Mouse (Mus musculus) C2C12 (cell line): ENCODE results near the gene Arid4a. TPM values are rescaled to one million over a fixed set of nuclear protein-coding genes. Genes with fewer than 3 reads are reported as not detected.

Experiments used
- H3K27me3 ChIP-seq: one replicate; pipeline ENCODE4 v1.6.1; 2011; ENCODE audit not compliant: control insufficient read depth, insufficient read depth, insufficient read length
- H3K36me3 ChIP-seq: one replicate; pipeline ENCODE4 v1.6.1; 2011; ENCODE audit not compliant: control insufficient read depth, insufficient read depth
- H3K4me3 ChIP-seq: one replicate; pipeline ENCODE4 v1.5.1; 2011; ENCODE audit warnings: mild to moderate bottlenecking, control low read depth; ENCODE audit not compliant: poor library complexity, insufficient read depth, severe bottlenecking
- H3K79me2 ChIP-seq: one replicate; pipeline ENCODE4 v1.6.1; 2011; ENCODE audit not compliant: control insufficient read depth, insufficient read depth
- H3K79me3 ChIP-seq: one replicate; pipeline ENCODE4 v1.6.1; 2011; ENCODE audit warnings: low read depth, control low read depth
- H3ac ChIP-seq: one replicate; pipeline ENCODE3; 2011; ENCODE audit warnings: low read depth; ENCODE audit not compliant: control insufficient read depth, insufficient read length
- CEBPB ChIP-seq: IDR thresholded peaks from one replicate; pipeline ENCODE4 v1.6.1; 2011; ENCODE audit warnings: low read depth, mild to moderate bottlenecking, control low read depth, moderate library complexity
- CTCF ChIP-seq: IDR thresholded peaks from one replicate; pipeline ENCODE4 v1.5.1; 2011; ENCODE audit not compliant: control insufficient read depth, insufficient read depth, insufficient read length
- FOSL1 ChIP-seq: IDR thresholded peaks from one replicate; pipeline ENCODE4 v1.8.0; 2011; ENCODE audit warnings: mild to moderate bottlenecking, low read length; ENCODE audit not compliant: poor library complexity, insufficient read depth, severe bottlenecking
- MAX ChIP-seq: IDR thresholded peaks from one replicate; pipeline ENCODE4 v1.6.1; 2011; ENCODE audit warnings: mild to moderate bottlenecking, control low read depth
- MYOD1 ChIP-seq: IDR thresholded peaks from one replicate; pipeline ENCODE4 v1.6.1; 2011; ENCODE audit warnings: low read depth; ENCODE audit not compliant: control insufficient read depth, insufficient read length
- MYOG ChIP-seq: IDR thresholded peaks from one replicate; pipeline ENCODE4 v1.6.1; 2011; ENCODE audit not compliant: control insufficient read depth, insufficient read length; ENCODE audit errors: extremely low read depth
- USF1 ChIP-seq: IDR thresholded peaks from one replicate; pipeline ENCODE4 v1.6.1; 2011; ENCODE audit warnings: low read depth, mild to moderate bottlenecking, control low read depth, moderate library complexity
- polyA plus RNA-seq: library from polyadenylated mRNA; unstranded; fragments of >200 nt; fragmentation: generic; extraction: Trizol; gene quantifications from one replicate; pipeline ENCODE4 v1.2.1, GENCODE M21; 2012; ENCODE audit warnings: missing spikeins

The Arid4a gene
- polyA plus RNA-seq, 1 experiment = 2.0 TPM

DNA sequence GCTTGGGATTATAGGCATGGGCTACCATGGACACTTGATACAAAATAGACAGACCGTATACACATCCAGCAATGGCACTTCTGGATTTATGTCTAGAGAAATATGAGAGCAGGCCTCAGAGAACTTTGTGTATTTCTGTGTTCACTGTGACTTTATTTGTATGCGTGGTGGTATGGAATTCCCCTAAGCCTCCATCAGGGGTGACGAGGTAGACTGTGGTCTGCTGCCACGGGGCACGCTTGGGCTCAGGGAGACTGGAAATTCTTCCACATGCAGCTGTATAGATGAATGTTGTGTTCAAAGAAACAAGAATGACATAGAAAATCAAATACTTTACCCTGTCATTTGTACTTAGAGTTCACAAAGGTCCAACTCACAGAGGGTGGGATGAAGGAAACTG is 14.9 kb downstream of the Arid4a start:
- Histone ChIP-seq H3K79me3 (peaks cover 3% of the 10 kb centered on the region), H3K4me3 (no peak overlapping the region), H3K79me2 (no peaks in the 10 kb centered on the region), H3ac (no peak overlapping the region), H3K27me3 (no peaks in the 10 kb centered on the region), H3K36me3 (peaks cover 17% of the 10 kb centered on the region)
- no peak for TF ChIP-seq MAX
- TF ChIP-seq CEBPB = no peak
- TF ChIP-seq USF1 = no peak
- no peak for TF ChIP-seq CTCF
- no peak for TF ChIP-seq FOSL1
- no peak for TF ChIP-seq MYOG
- TF ChIP-seq MYOD1 = no peak

DNA sequence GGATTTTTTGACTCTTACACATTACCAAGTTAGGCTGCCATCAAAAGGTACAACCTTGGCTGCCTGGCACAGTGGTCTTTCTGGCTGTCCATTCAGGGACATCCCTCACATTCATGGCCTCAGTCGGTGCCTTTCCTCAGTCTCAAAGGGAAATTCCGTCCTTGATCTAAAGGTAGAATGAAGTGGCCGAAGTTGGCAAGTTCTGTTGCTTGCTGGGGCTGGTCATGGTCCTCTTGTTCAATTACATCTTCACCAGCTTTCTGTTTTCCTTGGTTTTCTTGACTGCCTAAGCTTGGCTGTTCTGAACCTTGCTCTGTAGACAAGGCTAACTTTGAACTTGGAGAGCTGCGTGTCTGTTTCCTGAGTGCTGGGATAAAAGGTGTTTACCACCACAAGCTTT is 20.0 kb downstream of the Arid4a start:
- TF ChIP-seq CTCF = no peak
- TF ChIP-seq MYOD1 = no peak
- TF ChIP-seq MYOG = no peak
- no peak for TF ChIP-seq FOSL1
- TF ChIP-seq USF1 = no peak
- TF ChIP-seq MAX = no peak
- Histone ChIP-seq H3K27me3 (no peaks in the 10 kb centered on the region), H3K79me3 (peaks cover 3% of the 10 kb centered on the region), H3K4me3 (no peak overlapping the region), H3ac (no peak overlapping the region), H3K36me3 (peaks cover 26% of the 10 kb centered on the region), H3K79me2 (no peaks in the 10 kb centered on the region)

DNA sequence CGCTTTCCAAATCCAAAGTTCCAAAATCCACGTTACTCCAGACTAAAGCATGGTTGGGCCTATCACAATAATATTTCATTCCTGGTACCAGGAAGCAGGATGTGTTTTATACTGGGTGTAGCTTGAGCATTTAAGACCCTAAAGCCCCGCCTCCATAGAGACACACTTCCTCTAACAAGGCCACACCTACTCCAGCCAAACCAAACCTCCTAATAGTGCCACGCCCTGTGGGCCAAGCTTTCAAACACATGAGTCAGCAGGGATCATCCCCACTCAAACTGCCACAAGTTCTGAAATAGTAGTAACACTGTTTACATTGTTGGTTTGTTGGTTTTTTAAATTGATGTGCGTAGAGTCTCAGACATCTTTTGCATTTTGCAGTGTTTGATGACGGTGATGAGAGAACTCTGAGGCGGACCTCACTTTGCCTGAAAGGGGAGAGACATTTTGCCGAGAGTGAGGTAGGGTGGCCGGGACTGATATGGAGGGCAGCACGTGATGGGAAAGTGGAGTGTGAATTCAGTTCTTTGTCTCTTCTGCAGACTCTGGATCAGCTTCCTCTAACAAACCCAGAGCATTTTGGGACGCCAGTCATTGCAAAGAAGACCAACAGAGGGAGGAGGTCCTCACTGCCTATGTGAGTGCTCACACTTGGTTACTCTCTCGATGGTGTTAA is 21.1 kb downstream of the Arid4a start:
- Histone ChIP-seq H3K79me2 (no peaks in the 10 kb centered on the region), H3ac (no peak overlapping the region), H3K27me3 (no peaks in the 10 kb centered on the region), H3K36me3 (peaks cover 31% of the 10 kb centered on the region), H3K4me3 (no peak overlapping the region), H3K79me3 (peaks cover 3% of the 10 kb centered on the region)
- TF ChIP-seq FOSL1 (no peak), CEBPB (no peak), USF1 (no peak), MAX (no peak), CTCF (no peak), MYOD1 (no peak), MYOG (no peak)

DNA sequence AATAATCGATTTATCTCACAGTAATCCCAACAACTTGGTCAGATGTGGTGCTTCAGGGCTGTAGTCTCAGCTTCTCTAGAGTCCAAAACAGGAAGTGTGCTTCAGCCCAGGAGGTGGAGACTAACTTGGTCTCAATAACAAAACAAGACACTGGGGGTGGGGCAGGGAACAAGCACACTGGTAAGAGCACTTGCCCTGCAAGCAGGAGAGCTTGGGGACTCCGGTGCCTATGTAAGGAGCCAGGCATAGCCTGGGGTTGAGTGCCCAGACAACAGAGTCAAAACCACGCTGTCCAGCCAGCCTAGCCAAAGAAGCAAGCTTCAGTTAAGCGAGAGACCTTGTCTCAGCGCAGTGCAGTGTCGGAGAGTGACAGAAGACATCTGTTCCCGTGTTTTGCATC is 24.7 kb downstream of the Arid4a start:
- peaks cover 42% of the 10 kb centered on the region for H3K36me3 ChIP-seq
- H3K4me3 ChIP-seq = no peak overlapping the region
- no peaks in the 10 kb centered on the region for H3K27me3 ChIP-seq
- H3K79me3 ChIP-seq = no peaks in the 10 kb centered on the region
- H3K79me2 ChIP-seq = no peaks in the 10 kb centered on the region
- no peak overlapping the region for H3ac ChIP-seq
- TF ChIP-seq MYOD1 (no peak), MAX (no peak), USF1 (no peak), MYOG (no peak), FOSL1 (no peak), CEBPB (no peak), CTCF (no peak)

DNA sequence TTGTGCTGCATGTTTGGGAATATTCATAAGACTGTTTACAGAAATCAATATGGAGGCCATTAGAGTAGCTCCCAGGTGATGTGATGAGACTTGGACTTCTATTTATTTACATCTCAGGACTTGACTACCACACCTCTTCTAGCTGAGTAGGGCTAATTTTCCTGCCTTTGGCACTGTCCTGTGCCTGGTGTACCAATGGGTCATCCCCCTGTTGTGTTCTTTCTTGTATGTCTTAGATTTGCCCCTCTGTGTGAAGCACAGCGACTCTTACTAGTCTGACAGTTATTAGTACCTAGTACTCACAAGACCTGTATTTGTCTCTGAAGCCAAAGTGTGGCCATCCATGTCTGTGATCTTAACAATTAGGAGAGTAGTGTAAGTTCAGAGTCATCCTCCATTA is 26.7 kb downstream of the Arid4a start:
- TF ChIP-seq CEBPB (no peak), CTCF (no peak), MAX (no peak), FOSL1 (no peak)
- Histone ChIP-seq H3ac (no peak overlapping the region), H3K79me2 (no peaks in the 10 kb centered on the region), H3K4me3 (no peak overlapping the region), H3K27me3 (no peaks in the 10 kb centered on the region), H3K79me3 (no peaks in the 10 kb centered on the region), H3K36me3 (peaks cover 49% of the 10 kb centered on the region)

DNA sequence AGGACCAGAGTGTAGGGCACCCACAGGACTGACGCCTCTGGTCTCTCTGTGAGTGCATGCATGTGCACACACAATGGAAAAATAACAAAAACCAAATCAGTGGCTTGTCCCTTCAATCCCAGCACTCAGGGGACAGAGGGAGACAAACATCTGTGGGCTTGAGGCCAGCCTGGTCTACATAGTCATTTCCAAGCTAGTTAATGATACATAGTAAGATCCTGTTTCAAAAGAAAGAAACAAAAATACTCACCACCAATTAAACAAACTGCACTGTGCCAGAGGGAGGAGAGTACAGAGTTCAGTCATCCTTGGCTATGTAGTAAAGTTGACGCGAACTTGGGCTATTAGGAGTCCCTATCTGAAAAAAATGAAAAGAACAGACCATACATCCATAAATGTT is 27.8 kb downstream of the Arid4a start:
- Histone ChIP-seq H3K79me2 (no peaks in the 10 kb centered on the region), H3K36me3 (peaks cover 49% of the 10 kb centered on the region), H3K4me3 (no peak overlapping the region), H3K27me3 (no peaks in the 10 kb centered on the region), H3K79me3 (no peaks in the 10 kb centered on the region), H3ac (no peak overlapping the region)
- TF ChIP-seq CTCF (no peak), CEBPB (no peak), FOSL1 (no peak), USF1 (no peak), MAX (no peak), MYOD1 (no peak), MYOG (no peak)
